Mouse (Mus musculus) heart, embryonic 10.5 days (tissue): Measurements from ENCODE around the gene Stx11. TPM values are rescaled to one million over a fixed set of nuclear protein-coding genes. Genes with fewer than 3 reads are reported as not detected.
"Not testable (repeated sequence)": the region's sequence is repeated elsewhere in the genome, so short reads cannot be mapped to it uniquely, and the experiment has no call there.

ENCODE experiments used
- DNase-seq: peaks from one replicate; pipeline ENCODE4 v3.0.0-alpha.2; 2017; ENCODE audit warnings: low spot score
- H3K27ac ChIP-seq: fragments of 300-500 bp; sonication (generic); 2 replicates; pipeline ENCODE4 v1.5.1; 2016; ENCODE audit warnings: mild to moderate bottlenecking
- H3K27me3 ChIP-seq: fragments of 300-500 bp; sonication (generic); 2 replicates; pipeline ENCODE4 v1.6.1; 2016; ENCODE audit warnings: mild to moderate bottlenecking; ENCODE audit not compliant: poor library complexity, insufficient read depth, severe bottlenecking
- H3K36me3 ChIP-seq: fragments of 300-500 bp; sonication (generic); 2 replicates; pipeline ENCODE4 v1.6.1; 2016; ENCODE audit warnings: mild to moderate bottlenecking, moderate library complexity
- H3K4me1 ChIP-seq: fragments of 300-500 bp; sonication (generic); 2 replicates; pipeline ENCODE4 v1.6.1; 2016; ENCODE audit warnings: mild to moderate bottlenecking
- H3K4me3 ChIP-seq: fragments of 300-500 bp; sonication (generic); 2 replicates; pipeline ENCODE4 v1.5.1; 2016; ENCODE audit warnings: mild to moderate bottlenecking, moderate library complexity
- H3K9me3 ChIP-seq: fragments of 300-500 bp; sonication (generic); 2 replicates; pipeline ENCODE4 v1.6.1; 2016; ENCODE audit warnings: mild to moderate bottlenecking, moderate library complexity
- WGBS: fragments of 180-500 bp; shearing (Covaris S2); methylation state at CpG from one replicate; pipeline ENCODE4 v1.1.7; 2016; 5-methylcytosine and 5-hydroxymethylcytosine counted together
- polyA plus RNA-seq: library from polyadenylated mRNA; unstranded; fragments of >200 nt; fragmentation: Nextera tagmentation; extraction: Ambion mirVana; gene quantifications from 2 replicates; pipeline ENCODE4 v1.2.1, GENCODE M21; 2016

Stx11 gene
- polyA plus RNA-seq, 1 experiment from 2014 or later = 6.0 TPM

DNA sequence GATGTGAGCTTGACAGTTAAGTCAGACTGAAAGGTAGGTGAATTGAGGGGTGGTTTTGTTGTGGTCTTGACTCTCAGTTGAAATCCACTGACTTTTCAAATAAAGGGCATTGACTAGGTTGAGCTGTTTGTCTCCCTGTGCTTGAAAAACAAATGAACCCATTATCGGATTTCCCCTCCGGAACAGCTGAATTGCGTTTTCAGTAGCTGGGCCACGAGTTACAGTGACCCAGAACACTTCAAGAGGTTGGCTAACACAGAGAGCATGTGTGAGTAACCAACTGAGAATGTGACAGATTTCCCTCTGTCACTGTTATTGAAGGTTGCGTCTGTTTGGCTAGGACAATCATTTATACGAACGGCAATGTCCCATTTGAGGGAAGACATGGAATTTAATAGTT lies 17.0 kb upstream of the Stx11 start:
- Histone ChIP-seq H3K36me3 (no peaks in the 10 kb centered on the region), H3K9me3 (no peaks in the 10 kb centered on the region), H3K4me1 (peaks cover 11% of the 10 kb centered on the region; the same call in 1 of the 2 replicates), H3K4me3 (no peak overlapping the region), H3K27ac (no peak overlapping the region), H3K27me3 (no peaks in the 10 kb centered on the region)
- 65% methylated on average over 7 of the region's 7 CpGs for WGBS
- DNase-seq = no peak

DNA sequence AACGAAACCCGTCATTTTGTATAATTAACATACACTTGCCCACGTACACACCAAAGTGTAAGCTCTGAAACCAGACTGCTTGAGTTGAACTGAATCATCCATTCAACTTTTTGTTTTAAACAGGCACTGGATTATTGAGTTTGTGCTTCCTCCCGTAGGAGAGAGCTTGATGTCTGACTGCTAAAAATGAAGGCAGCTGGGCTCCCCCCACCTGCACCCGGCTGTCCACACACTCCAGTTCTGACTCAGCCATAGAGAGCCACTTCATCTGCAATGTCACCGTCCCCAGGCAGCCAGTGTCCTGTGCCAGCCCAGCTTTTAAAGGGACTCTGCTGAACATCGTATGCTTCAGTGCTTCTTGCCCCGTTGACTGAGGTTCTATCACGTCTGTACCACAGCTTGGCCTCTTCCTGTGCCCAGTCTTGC lies 13.7 kb upstream of the Stx11 start:
- Histone ChIP-seq H3K9me3 (no peaks in the 10 kb centered on the region), H3K27ac (no peak overlapping the region), H3K27me3 (no peaks in the 10 kb centered on the region), H3K36me3 (no peaks in the 10 kb centered on the region), H3K4me1 (peaks cover 3% of the 10 kb centered on the region; the same call in 1 of the 2 replicates), H3K4me3 (no peak overlapping the region)
- 71% methylated on average over 9 of the region's 9 CpGs for WGBS
- no peak for DNase-seq

DNA sequence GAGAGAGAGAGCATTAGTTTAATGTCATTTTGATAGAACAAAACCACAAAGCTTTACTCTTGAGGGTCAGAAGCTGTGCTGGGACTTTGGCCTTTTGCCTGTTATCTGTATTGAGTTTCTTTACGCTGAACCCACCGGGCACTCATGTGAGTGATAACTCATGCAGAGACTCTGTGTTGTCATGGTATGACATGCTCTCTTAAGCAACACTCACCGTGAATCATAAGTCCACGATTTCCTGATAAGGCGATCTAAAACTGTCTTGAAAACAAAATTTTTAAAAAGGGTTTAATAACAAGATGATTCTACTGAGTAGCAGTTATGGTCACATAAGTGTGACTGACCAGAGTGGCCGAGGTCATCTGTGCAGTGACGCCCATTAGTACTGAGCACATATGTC lies 12.5 kb upstream of the Stx11 start:
- WGBS = 85% methylated on average over 7 of the region's 7 CpGs
- Histone ChIP-seq H3K27ac (no peak overlapping the region), H3K27me3 (no peaks in the 10 kb centered on the region), H3K4me1 (peaks cover 2% of the 10 kb centered on the region; the same call in 1 of the 2 replicates), H3K4me3 (no peak overlapping the region), H3K9me3 (no peaks in the 10 kb centered on the region), H3K36me3 (no peaks in the 10 kb centered on the region)
- DNase-seq = peak; percentile 1

DNA sequence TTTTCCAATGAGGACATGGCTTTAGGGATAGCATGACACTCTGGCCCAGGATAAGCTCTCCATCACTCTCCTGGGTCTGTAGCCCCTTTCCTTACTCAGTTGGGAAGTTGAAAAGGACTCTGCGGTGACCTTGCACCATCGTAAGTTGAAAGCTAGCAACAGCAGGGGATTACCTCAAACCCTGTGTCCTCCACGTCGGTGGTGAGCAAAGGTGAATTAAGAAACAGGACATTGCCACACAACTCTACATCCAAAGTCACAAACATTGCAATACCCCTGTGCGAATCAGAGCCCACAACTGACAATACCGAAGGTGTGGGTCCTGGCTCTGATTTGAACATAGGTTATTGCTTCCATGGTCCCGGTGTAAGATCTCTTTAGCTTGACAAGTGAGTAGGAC lies 11.9 kb upstream of the Stx11 start:
- H3K9me3 ChIP-seq = no peaks in the 10 kb centered on the region
- 82% methylated on average over 7 of the region's 7 CpGs for WGBS
- H3K4me3 ChIP-seq = no peak overlapping the region
- H3K27me3 ChIP-seq = no peaks in the 10 kb centered on the region
- peak; percentile 35 for DNase-seq
- H3K36me3 ChIP-seq = no peaks in the 10 kb centered on the region
- H3K4me1 ChIP-seq = no peaks in the 10 kb centered on the region
- H3K27ac ChIP-seq = no peak overlapping the region

DNA sequence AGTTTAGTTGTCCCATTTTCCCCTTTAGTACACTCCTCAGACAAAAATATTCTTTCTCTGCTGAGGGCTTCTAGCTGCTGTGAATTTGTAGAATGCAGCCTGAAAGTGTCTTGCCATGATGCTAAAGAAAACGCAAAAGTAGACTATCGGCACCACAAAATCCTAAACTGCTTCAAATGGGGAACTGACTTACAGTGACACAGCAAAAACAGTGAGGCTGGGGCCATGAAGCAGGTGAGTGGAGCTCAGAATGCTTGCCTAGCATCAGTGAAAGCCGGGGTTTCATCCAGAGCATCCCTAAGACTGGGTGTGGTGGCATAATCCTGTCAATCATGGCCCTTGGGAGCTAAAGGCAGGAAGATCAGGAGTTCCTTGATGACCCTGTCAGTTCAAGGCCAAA lies 11.4 kb upstream of the Stx11 start:
- no peaks in the 10 kb centered on the region for H3K36me3 ChIP-seq
- H3K4me1 ChIP-seq = no peaks in the 10 kb centered on the region
- no peak for DNase-seq
- 89% methylated on average over 3 of the region's 3 CpGs for WGBS
- H3K4me3 ChIP-seq = no peak overlapping the region
- no peak overlapping the region for H3K27ac ChIP-seq
- no peaks in the 10 kb centered on the region for H3K27me3 ChIP-seq
- no peaks in the 10 kb centered on the region for H3K9me3 ChIP-seq

DNA sequence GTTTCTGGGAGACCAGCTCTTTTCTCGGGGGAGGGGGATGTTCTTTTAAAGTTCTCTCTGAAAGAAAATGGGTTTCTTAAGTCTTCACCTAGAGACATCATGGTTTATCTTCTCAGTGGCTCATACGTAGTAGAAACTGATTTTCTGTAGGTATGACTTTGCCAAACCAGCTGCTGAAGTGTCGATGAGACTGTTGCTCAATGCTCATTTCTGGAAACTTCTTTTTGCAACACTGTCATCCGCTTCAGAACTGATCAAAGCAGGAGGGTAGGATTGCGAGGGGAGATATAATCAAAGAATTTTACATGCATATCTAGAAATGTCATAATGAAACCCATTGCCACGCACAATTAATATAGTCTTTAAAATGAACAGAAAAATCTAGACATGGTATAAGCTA lies 10.5 kb upstream of the Stx11 start:
- Histone ChIP-seq H3K4me1 (no peaks in the 10 kb centered on the region), H3K27ac (no peak overlapping the region), H3K36me3 (no peaks in the 10 kb centered on the region), H3K27me3 (no peaks in the 10 kb centered on the region), H3K4me3 (no peak overlapping the region), H3K9me3 (no peaks in the 10 kb centered on the region)
- no peak for DNase-seq
- 88% methylated on average over 6 of the region's 6 CpGs for WGBS

DNA sequence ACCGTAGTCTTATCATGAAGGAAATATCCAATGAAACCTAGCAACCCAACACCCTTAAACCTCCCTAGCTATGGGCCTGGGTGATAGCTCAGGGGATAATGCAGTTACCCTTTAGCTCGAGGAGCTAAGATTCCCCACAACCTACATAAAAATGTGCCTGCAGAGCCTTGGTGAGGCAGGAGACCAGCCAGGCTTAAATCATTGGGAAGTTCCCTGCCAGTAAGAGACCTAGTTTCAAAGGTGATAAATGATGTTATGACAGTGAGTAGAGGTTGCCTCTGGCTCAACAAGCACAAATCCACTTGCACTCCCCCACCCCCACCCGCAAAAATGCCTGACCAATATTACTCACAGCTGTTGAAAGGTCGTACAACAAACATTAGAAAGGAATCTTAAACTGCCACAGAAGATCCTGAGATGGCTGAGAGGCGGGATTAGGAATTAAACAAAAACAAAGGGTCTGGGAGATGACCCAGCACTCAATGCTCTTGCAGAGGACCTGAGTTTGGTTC lies 1.6 kb upstream of the Stx11 start:
- no peak for DNase-seq
- Histone ChIP-seq H3K9me3 (no peaks in the 10 kb centered on the region), H3K27ac (no peak overlapping the region), H3K4me1 (0 out of 2 replicates have a peak, but pooled peaks cover 5% of the 10 kb centered on the region), H3K36me3 (no peaks in the 10 kb centered on the region), H3K4me3 (no peak overlapping the region), H3K27me3 (0 out of 2 replicates have a peak, but pooled peaks cover 4% of the 10 kb centered on the region)
- 79% methylated on average over 5 of the region's 5 CpGs for WGBS

DNA sequence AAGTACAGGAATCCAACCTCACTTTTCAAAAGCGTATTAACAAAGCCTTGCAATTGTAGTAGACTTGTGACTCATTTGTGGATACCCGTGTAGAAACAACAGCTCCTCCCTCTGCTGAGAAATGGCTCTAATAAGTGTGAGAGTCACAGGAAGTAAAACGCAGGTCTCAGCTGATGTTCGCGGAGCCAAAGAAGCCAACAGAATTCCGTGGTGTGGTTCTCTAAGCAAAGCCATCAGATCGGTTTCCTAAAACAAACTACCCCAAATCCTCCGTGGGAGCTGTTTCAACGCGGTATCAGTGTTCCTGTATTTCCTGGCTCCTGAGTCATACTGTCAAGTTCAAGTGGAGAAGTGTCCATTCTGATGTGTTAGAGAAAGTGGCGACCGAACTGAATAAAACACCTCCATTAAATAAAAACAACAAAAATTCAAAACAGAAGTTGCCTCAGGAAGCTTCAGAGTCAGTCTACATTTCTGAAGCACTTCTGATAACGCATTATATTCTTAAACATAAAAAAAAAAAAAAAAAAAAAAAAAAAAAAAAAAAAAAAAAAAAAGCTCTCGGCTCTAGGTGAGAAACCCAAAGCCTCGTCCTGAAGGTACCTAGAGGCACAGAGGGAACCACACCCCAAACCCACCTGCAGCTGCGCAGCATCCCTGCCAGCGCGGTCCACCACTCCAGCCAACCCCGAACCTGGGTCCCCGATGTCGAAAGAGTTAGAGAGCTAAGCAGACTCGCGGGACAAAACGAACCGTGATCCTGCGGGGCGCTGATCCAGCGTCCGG lies 543 bp downstream of the Stx11 start:
- Histone ChIP-seq H3K36me3 (no peaks in the 10 kb centered on the region), H3K27me3 (0 out of 2 replicates have a peak, but pooled peaks cover 4% of the 10 kb centered on the region), H3K4me1 (0 out of 2 replicates have a peak, but pooled peaks cover 5% of the 10 kb centered on the region), H3K27ac (peak overlapping the region; percentile 83), H3K4me3 (peak overlapping the region; percentile 85), H3K9me3 (no peaks in the 10 kb centered on the region)
- DNase-seq = no peak
- WGBS = 5% methylated on average over 29 of the region's 29 CpGs

DNA sequence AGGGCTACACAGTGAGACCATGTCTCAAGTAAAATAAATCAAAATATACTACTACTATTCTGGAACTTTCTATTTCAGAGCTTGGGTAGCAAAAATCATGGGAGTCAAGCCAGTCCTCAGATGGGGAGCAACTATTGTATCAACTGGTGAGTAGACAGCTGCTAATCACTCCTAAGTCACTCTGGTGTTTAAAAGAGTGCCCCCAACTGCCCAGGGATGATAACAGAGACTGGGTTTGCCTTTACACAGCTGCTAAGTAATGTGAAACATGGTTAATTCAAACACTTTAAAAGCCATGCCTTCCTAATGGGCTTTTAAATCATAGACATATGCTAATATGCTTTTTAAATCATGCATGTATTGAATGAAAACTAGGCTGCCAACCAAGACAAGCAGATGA lies 1.9 kb downstream of the Stx11 start:
- Histone ChIP-seq H3K27me3 (0 out of 2 replicates have a peak, but pooled peaks cover 4% of the 10 kb centered on the region), H3K4me1 (0 out of 2 replicates have a peak, but pooled peaks cover 5% of the 10 kb centered on the region), H3K36me3 (no peaks in the 10 kb centered on the region), H3K27ac (no peak overlapping the region), H3K4me3 (no peak overlapping the region), H3K9me3 (no peaks in the 10 kb centered on the region)
- DNase-seq = no peak

DNA sequence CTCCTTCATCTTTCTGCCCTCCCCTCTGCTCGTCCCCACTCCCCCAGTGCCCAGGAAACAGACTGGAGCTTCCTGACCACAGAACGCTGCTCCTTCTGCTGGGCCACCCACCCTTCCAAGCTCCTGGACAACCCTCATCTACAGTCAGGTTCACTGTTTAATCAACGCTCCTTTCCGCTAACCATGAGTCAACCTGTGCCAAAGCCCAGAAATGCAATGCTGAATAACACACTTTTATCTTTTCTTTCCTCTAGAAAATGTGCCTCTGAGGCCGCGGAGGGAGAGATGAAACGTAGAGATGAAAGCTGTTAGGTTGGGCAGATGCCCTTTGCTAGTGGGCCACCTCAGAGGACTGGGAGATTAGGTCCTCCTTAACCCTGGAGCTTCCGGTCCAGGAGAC lies 2.6 kb downstream of the Stx11 start:
- H3K4me3 ChIP-seq = no peak overlapping the region
- no peak overlapping the region for H3K27ac ChIP-seq
- H3K9me3 ChIP-seq = no peaks in the 10 kb centered on the region
- H3K27me3 ChIP-seq = 0 out of 2 replicates have a peak, but pooled peaks cover 4% of the 10 kb centered on the region
- 0 out of 2 replicates have a peak, but pooled peaks cover 5% of the 10 kb centered on the region for H3K4me1 ChIP-seq
- H3K36me3 ChIP-seq = no peaks in the 10 kb centered on the region
- DNase-seq = no peak
- WGBS = 75% methylated on average over 8 of the region's 8 CpGs

DNA sequence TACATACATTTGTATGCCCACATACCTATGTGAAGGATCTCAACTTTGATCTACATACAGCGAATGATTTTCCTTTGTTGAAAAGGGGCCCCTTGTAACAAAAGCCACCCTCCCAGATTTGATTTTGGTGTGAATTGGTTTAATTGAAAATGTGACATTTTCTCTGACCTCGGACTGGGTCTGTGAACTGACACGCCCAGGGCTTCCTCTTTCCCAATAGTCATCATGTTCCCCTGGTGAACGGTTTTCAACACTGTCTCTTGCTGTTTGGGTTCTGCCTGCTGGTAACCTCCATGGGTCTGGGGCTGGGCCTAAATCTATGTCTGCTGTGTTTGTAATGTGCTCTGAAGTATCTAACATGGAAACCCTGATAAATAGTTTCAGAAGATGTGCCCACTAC lies 6.8 kb downstream of the Stx11 start:
- 0 out of 2 replicates have a peak, but pooled peaks cover 4% of the 10 kb centered on the region for H3K27me3 ChIP-seq
- no peak overlapping the region for H3K27ac ChIP-seq
- H3K4me1 ChIP-seq = no peaks in the 10 kb centered on the region
- 78% methylated on average over 4 of the region's 4 CpGs for WGBS
- H3K36me3 ChIP-seq = no peaks in the 10 kb centered on the region
- DNase-seq = no peak
- no peaks in the 10 kb centered on the region for H3K9me3 ChIP-seq
- H3K4me3 ChIP-seq = no peak overlapping the region

DNA sequence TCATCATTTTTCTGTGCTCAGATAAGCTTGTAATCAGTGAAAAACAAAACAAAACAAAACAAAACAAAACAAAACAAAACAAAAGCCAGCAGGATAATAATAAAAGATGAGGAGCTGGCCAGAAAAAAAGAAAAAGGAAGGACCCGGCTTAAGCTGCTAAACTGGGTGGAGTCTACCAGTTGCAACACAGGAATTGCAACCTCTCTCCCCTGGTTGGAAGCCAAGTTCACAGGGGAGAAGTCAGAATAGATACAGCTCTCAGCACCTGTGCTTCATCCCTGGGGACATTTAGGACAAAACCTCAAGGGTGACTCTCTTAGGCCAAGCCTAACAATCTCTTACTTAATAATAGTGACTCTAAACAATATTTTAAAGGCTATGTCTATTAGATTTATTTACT lies 8.3 kb downstream of the Stx11 start:
- no peaks in the 10 kb centered on the region for H3K4me1 ChIP-seq
- no peaks in the 10 kb centered on the region for H3K9me3 ChIP-seq
- H3K4me3 ChIP-seq = no peak overlapping the region
- DNase-seq = no peak
- 67% methylated on average over 1 of the region's 1 CpGs for WGBS
- H3K36me3 ChIP-seq = no peaks in the 10 kb centered on the region
- H3K27ac ChIP-seq = no peak overlapping the region
- H3K27me3 ChIP-seq = no peaks in the 10 kb centered on the region

DNA sequence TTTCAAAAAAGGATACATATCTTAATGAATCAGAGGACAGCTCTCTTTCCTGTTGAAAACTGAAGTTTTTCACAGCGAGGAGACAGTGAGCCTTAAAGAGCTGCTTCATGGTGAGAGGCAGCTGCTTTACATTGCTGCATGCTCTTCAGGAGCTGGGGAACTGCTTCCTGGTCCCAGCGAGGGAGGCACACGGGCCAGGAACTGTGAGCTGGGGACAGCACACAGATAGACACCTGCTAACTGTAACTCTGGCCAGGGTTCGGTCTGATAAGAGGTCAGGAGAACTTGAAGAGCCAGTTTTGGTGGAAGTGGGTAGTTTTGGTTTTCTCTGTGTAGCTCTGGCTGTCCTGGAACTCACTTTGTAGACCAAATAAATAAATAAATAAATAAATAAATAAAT lies 12.7 kb downstream of the Stx11 start:
- 50% methylated on average over 4 of the region's 4 CpGs for WGBS

More for the DNA sequence above, 12.7 kb downstream of the Stx11 start:
- H3K36me3 ChIP-seq, DNase-seq, H3K4me3 ChIP-seq, H3K27ac ChIP-seq, H3K27me3 ChIP-seq, H3K4me1 ChIP-seq, H3K9me3 ChIP-seq: not testable (repeated sequence)
